Mouse (Mus musculus): ENCODE data around the gene Rbm20.

- TF ChIP-seq CTCF (IDR thresholded peaks at IDR 0.05; ENCODE audit: borderline replicate concordance, insufficient read depth, low read depth, low read length) (no peak), POLR2A (IDR thresholded peaks at IDR 0.05; ENCODE audit: borderline replicate concordance, insufficient read depth, low read length) (no peak)
Measured at GRCm38 (mm10) chr19:53855781-53856180, 178.7 kb downstream of the Rbm20 start.
